Mouse (Mus musculus): ENCODE data around the gene Pcx.

Gene Pcx

DNA sequence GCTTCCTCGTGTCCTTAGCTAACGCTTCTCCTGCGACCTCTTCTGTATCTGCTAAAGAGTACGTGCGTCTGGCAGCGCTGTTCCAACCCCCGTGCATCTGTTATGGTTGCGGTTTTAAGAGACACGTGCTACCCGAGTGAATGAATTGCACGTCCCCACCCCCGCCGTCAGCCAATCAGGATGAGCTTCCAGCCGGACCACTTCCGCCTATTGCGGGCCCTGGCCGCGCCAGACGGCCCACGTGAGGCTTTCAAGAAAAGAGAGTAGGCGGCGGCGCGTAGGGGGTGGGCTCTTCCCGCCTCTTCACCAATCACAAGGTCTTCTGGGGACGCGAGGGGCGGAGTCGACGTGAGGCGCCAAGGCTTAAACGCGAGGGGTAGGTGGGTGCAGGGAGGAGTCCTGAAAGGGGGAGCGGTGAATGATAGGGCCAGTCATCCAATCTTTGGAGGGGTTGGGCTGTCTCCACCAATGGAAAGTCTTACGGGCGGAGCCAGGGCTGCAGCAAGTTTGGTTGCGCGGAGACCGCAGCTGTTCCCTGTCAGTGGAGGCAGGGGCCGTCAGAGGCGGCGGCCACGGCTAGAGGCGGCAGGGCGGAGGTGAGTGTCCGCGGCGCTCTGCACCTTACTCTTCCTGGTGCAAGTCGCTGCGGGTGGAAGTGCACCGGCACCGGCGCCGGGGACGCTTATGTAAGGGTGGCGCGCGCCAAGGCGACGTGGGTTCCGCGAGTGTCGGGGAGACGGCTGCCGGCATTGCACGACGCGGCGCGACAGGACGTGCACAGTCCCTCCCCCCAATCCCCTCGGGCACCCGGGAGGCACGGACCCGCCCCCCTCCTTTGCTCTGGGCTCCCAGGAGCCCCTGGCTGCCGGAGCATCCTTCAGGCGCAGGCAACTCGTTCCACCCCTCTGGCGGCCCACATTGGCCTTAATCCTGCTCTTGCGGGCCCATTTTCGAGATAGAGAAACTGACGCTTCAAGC is at the start of gene Pcx:
Pcx (plus strand) TSS at position 487 of the 978 bp plus-strand sequence.
- DNase-seq (ENCODE audit: extremely low spot score, low read depth, low spot score) = peak; percentile 92

DNA sequence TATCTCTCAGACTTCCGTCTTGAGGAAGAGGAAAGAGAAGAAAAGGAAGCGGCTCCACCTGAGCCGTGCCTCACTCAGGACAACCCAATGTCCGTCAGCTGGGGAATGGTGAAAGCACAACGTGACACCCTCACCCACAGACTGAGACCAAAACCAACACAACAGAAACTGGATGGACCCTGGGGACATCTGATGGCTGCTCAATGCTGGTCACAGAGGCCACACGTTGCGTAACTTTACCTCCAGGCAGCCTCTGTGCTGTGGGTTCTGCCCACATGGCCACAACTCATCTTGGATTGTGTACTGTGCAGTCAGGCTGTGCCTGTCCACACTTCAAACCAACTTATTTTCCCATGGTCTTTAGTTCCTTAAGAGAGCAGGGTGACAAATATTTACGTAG is 48.3 kb upstream of the Pcx start:
- DNase-seq (ENCODE audit: extremely low spot score, low read depth, low spot score) = no peak

DNA sequence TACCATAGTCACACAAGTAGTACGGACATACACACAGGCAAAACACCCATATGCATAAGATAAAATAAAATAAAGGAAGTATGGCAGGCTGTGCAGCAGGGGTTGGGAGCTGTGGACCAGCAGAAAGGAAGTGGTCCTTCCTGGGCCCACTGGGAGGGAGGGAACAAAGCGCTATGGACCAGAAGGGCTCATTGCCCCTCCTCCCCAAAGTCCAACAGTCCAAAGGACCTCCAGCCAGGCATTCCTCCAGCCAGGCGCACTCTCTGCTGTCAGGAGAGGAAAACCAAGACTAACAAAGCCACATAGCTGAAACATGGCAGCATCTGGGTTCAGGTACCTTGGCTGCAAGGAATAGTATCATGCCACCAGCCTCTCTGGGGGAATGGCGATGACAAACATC is 45.6 kb upstream of the Pcx start:
- no peak for DNase-seq (ENCODE audit: extremely low spot score, low read depth, low spot score)

DNA sequence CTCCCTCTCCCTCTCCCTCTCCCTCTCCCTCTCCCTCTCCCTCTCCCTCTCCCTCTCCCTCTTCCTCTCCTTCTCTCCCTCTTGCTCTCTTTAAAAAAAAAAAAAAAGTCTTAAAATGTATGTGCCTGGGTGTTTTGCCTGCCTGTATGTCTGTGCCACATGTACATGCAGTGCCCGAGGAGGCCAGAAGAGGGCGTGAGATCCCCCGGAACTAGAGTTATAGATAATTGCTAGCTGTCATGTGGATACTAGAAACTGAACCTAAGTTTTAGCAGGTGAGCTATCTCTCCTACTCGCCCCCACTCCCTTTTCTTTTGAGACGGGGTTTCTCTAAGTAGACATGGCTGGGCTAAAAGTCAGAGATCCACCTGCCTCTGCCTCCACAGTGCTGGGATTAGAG is 41.9 kb upstream of the Pcx start:
- no peak for DNase-seq (ENCODE audit: extremely low spot score, low read depth, low spot score)

DNA sequence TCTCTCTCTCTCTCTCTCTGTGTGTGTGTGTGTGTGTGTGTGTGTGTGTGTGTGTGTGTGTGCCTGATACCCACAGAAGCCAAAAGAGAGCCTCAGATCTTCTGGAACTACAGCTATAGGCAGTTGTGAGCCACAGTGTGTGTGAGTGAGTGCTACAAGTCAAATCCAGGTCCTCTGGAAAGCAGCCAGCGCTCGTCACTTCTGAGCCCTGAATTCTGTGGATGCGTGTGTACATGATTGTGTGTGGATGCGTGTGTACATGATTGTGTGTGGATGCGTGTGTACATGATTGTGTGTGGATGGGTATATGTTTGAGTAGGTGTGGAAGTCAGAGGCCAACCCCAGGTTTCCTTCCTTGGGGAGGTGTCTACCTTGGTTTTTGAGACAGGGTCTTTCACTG is 36.7 kb upstream of the Pcx start:
- DNase-seq (ENCODE audit: extremely low spot score, low read depth, low spot score) = no peak

DNA sequence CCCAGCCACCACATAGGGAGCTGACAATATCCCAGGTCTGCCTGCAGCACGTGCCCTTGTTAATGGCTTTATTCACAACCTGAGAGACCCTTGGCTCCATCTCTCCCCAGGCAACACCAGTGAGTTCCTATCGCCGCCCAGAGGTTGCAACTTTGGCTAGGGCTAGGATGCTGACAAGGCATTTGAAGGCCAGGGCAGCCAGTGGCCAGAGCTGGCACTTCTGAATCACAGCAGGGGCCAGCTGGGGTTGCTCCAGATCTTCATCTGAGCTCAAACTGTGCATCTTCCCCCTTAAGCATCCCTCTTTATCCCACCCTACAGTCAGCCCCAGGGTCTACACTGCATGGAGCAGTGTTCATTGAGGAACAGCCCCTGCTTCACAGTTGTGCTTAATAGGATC is 35.5 kb upstream of the Pcx start:
- DNase-seq (ENCODE audit: extremely low spot score, low read depth, low spot score) = no peak

DNA sequence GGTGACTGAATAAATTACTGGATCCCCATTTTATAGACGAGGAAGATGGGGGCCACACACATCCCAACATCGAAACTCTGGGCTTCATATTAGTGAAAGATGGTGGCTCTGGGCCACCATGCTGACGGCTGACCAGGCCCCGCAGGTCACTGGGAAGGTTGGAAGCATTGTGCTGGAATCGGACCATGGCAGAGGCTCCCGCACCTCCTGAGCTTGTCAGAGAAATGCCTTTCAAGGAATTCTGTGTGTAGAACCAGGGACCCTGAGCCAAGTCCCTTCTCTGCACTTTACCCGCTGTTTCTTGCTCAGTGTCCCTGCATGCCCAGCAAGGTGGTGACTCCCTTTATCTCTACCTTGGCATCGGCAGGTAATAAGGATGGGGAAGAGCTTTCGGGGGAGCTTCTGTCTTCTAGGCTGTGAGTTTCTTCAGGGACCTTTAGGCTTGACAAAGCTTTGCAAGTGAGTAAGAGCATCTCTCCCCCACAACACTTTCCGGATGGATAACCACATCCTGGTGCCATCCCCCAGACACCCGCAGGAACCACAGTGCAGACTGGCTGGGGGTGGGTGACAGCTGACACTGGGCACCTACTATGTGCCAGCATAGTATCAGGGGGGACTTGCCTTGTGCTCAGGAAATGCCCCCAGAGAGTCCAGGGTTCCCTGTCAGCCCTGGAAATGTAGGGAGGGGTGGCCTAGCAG is 34.9 kb upstream of the Pcx start:
- DNase-seq (ENCODE audit: extremely low spot score, low read depth, low spot score) = no peak

DNA sequence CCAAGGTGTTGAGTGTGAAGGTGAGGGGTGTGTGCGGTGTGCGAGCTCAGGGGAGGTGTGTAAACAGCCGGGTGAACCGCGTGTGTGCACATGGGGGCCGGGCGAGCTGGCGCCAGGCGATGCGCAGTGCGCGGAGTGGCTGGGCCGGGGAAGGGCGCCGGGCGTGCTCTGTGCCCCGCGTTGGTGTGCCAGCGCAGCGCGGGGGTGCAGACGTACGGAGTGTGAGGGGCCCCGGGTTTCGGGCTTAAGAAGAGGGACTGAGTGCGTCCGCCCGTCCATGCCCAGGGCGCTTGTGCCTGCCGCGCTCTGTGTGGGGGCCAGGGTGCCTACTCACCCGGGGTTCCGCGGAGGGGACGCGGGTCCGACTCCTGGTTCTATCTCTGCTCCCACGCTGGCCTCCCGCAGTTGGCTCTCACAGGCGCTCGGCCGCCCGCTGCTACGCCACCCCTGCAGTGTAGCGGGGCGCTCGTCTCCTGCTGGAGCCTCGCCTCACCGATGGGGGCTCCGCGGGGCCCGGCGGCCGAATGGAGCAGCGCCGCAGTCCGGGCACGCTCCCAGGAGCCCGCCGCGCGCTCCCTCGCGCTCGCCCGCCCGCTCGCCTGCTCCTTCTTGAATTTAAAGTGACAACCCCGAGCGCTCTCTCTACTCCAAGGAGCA is 33.5 kb upstream of the Pcx start:
- no peak for DNase-seq (ENCODE audit: extremely low spot score, low read depth, low spot score)

DNA sequence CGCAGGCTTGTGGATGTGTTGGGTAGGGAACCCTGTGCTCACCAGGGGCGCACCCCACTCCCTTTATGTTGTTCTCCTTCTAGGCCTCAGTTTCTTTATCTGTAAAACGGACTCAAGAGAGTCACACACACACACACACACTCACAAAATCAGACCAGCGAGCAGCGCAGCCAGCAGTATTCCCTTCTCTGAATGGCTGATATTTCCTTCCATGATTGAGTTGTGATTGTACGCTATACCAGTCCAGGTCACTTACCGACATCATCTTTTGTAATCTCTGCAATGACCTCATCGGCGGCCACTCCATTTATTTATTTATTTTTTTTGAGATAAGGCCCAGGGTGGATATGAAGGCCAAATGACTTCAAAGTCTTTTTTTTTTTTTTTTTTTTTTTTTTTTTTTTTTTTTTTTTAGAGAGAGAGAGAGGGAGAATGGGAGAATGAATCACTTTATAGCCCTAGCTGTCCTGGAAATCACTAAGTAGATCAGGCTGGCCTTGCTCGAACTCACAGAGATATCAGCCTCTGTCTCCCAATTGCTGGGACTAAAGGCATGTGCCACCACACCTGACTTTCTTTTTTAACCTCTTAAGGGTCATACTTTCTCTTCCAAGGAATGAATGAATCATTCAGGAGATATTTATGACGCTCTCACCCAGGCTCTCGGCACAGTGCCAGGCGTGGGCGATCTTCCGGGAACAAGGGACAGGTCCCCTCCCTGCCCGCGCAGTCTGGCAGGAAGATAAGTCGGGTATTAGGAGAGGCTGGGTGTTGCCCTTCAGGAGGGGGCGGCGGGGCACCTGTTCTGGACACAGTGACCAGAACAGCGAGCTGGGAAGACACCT is 32.7 kb upstream of the Pcx start, which contains the start of gene Syt12:
Syt12 (minus strand) TSS at position 103 of the 845 bp plus-strand sequence.
- no peak for DNase-seq (ENCODE audit: extremely low spot score, low read depth, low spot score)

DNA sequence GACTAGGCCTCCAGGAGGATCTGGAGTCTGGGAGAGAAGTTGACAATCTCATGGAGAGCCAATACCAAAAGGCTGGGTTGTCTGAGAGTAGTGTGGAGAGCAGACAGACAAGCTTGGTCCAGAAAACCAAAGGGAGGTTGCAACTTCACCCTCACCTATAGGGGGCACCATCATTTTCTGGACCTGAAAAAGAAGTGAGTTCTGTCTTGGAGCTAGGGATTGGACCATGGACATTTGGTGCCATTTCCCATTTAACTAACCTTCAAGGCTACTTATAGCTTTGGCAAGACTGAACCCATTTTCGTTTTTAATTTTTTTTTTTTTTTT is 32.1 kb upstream of the Pcx start:
- DNase-seq (ENCODE audit: extremely low spot score, low read depth, low spot score) = no peak

DNA sequence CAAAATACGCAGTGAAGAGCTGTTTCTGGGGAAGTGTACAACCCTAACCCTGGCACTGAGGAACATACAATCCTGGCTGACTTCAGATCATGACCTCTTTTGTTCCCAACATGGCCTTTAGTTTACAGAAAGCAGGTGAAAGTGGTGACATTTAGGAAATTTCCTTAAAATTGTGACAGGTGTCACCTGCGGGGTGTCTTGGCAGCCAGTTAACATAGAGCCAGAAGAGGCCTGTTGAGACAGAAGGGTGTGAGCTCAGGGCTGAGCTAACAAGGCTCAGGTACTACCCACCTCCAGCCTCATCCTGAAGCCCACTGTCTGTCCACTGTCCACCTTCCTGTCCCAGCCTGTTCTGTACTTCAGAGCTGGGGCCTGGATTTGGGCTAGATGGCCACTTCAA is 30.2 kb upstream of the Pcx start:
- no peak for DNase-seq (ENCODE audit: extremely low spot score, low read depth, low spot score)

DNA sequence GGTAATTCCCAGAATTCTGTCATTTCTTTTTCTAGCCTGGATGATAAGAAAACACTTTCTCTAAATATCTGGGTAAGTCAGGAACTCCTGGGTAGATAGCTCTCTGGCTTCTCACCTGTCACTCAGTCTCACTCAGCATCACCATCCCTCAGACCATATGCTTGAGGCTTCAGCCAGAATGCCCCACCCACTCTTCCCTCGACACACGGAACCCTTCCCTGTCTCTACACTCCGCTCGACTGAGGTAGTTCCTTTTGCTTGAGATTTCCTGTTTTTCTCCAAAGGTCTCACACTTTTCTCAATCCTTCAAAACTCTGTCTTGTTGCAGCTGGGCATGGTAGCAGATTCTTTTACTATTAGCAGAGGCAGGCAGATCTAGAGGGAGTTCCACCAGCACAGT is 28.9 kb upstream of the Pcx start:
- DNase-seq (ENCODE audit: extremely low spot score, low read depth, low spot score) = no peak

DNA sequence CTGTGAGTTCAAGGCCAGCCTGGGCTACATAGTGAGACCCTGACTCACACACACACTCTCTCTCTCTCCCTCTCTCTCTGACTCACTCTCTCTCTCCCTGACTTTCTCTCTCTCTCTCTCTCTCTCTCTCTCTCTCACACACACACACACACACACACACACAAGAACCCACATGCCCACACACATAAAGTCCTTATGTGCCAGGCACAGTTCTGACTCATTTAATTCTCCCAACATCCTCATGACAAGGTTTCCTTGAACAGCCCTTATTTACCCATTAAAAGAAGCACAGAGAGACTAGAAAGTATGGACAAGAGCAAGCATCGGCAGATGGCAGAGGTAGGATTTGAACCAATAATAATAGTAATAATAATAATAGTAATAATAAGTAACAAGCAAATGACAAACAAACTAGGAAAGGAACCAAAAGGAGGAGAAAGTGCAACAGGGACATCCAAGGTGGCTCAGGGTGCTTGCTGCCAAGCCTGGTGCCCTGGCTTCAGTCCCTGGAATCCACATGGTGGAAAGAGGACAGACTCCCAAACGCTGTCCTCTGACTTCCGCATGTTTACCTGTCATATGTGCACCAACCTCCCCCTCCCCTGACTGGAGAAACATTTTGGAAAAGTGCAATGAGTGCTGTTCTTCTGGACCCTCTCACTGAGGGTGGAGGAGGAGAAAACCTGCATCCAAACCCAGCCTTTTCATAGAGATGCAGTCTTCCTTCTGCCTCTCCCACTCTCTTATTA is 28.0 kb upstream of the Pcx start:
- DNase-seq (ENCODE audit: extremely low spot score, low read depth, low spot score) = no peak

DNA sequence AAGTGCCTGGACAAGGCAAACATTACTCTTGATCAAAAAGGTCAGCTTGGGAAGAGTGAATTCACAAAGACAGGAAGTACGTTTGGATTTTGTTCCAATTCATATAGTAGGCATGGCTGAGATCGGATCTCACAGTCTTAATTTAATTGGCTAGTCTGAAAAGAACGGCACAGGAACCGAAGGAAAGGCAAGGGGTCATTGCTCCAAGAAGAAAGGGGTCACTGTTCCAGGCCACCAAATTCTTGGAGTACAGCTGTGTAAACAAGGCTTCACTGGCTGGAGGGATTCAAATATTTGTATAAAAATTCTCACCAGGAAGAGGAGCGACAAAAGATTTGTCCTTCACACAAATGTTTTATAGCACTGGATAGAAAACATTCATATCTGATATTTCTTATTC is 25.3 kb upstream of the Pcx start:
- no peak for DNase-seq (ENCODE audit: extremely low spot score, low read depth, low spot score)

DNA sequence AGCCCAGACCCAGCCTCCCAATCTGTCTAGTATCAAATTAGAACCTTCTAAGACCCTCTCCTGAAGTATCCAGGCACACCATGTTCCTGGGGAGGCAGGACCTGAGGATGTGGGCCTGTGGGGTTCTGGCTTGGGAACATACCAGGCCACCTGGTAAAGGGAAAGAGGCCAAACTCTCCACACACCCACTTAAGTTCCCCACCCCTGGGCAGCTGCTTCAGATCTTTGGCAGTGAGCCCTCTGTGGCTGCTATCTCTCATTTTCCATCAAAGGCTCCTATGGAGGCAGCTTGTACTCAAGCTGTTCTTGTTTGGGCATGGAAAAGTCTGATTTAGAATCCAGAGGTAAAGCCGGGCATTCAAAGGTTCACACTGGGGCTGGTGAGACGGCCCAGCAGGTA is 22.4 kb upstream of the Pcx start:
- no peak for DNase-seq (ENCODE audit: extremely low spot score, low read depth, low spot score)

DNA sequence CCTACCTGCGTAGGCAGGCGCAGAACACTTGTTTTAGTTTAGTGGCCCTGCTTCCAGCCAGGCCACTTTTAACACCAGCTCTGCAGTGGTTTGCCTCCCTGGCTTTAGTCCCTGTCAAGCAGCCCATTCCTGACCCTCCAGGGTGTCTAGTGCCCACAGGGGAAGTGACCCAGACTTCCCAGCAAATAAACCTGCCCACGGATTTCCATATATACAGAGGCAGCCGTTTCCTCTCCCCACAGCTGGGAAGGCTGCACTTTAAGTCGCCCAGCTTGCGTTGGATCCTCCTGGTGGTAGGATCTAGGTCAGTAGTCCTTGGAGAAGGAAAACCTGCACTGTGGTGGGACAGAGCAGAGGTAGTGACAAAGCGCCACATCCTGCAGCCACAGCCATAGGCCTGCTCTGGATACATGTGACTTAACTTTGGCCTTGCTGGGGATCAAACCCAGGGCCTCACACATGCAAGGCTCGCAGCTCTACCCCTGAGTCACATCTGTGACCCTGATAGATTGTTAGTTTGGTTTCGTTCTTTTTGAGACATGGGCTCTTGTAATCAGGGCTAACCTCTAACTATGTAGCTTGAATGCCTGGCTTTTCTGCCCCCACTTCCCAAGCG is 19.1 kb upstream of the Pcx start:
- DNase-seq (ENCODE audit: extremely low spot score, low read depth, low spot score) = no peak

DNA sequence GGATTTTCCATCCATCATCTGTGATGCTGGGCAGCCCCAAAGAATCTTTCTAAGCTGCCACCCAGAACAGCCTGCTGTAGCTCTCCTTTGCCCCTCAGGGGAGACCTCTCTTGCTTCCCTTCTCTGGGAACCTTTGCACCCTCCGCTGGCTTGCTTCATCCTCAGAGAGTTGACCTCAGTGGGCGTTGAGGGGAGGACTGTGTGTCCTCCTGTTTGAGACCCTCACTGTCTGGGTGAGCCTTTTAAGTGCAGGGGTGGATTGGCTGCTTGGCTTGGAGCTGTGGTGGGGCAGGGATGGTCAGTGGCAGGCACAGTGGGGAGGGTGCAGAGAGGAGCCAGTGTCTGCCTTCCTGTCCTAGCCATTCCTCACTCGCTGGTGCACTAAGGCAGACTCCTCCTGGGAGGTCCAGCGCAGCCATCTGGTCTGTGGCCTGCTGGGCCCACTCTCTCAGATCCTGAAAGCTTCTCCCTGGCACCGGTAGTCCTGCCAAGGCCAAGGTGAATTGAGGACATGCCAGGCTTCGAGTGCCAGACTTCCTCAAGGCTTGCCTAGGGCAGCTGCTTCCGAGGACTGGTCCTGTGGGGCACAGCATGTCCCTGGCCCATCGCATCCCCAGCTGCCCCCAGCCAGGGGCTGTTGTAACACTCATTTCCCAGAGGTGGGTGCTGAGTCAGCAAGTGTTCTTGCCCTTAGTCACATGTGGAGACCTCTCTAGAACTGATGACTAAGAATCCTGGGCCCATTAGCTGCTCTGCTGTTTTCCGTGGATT is 17.6 kb upstream of the Pcx start:
- no peak for DNase-seq (ENCODE audit: extremely low spot score, low read depth, low spot score)

DNA sequence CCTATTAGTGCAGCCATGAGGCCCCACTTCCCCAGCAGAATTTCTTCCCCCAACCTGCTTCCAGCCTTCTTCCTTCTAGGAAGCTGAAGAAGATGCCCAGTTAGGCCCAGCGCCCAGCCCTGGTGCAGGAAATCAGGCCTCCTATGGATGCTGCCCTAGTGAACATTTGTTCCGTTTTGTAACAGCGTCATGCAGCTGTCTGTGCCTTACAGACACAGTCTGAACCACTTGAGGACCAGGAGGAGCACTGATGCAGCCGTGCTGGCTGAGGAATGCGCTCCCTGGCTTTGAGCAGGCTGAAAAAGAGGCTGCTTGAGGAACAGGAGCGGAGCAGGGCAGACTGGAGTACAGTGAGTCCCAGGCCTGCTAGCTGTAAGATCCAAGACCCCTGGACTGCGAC is 15.6 kb upstream of the Pcx start:
- no peak for DNase-seq (ENCODE audit: extremely low spot score, low read depth, low spot score)

DNA sequence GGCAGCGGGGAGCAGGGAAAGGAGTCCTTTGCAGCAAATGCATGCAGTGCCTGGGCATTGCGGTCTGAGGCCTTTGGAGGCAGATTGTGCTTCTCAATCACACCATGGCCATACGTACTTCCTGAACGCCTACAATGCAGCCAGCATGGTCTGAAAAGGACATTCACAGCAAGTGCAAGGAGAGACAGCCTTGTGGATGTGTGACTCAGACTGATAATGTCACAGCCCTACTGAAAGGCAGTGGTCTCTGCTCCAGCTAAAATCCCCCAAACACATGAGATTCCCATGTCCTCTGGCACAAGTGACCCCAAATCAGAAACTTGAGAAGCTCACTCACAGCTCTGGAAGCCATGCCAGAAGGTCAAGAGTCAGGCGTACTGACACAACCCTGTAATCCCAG is 14.5 kb upstream of the Pcx start:
- no peak for DNase-seq (ENCODE audit: extremely low spot score, low read depth, low spot score)
